Mouse (Mus musculus) frontal cortex, adult 2 months (tissue): ENCODE results near the gene Nme6. TPM values are rescaled to one million over a fixed set of nuclear protein-coding genes. Genes with fewer than 3 reads are reported as not detected.
"Not testable (repeated sequence)": the region's sequence is repeated elsewhere in the genome, so short reads cannot be mapped to it uniquely, and the experiment has no call there.

ENCODE experiments used
- DNase-seq, 2 experiments: peaks; one replicate each; pipeline ENCODE4 v3.0.0; 2022; ENCODE audit warnings: low spot score in 1 of 2; ENCODE audit errors: extremely low spot score in 1 of 2
- polyA plus RNA-seq: library from polyadenylated mRNA; depleted of rRNA; stranded (reverse); fragments of >200 nt; gene quantifications from 2 replicates; pipeline ENCODE4 v1.2.3, GENCODE M21; 2012; rRNA removed

Nme6 gene
- 15.3 and 16.1 TPM in 2 replicates for polyA plus RNA-seq

DNA sequence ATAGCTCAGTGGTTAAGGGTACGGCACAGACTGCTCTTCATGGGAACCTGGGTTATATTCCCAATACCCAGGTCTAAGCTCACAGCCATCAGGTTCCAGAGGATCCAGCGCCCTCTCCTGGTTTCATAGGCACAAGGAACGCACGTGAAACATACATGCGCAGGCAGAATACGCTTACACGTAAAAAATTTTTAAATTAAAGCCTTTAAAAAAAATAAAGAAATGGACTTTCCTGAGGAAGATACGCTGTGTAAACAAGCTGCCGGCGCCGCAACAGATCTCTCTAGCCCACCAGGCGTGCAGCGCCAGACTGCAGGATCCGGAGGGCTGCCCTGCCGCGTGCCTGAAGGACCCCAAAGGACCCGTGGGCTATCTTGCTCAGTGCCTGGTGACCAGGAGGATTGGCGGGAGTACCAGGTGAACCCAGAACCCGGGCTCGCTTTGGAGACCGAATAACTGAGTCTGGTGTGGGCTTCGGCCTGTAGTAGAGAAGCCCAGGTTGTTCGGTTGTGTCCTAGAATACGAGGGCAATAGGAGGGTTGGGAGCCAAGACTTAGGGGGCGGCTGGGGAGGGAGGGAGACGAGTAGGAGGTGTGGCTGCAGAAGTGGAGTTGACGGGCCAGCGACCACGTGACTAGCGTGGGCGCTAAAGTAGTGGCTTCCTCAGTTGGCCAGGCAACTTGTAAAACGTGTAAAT is at the start of gene Nme6:
Gene Nme6 (plus strand): TSS at position 359 of the 697 bp plus-strand sequence.
- DNase-seq: peak; percentile 51 to 87

DNA sequence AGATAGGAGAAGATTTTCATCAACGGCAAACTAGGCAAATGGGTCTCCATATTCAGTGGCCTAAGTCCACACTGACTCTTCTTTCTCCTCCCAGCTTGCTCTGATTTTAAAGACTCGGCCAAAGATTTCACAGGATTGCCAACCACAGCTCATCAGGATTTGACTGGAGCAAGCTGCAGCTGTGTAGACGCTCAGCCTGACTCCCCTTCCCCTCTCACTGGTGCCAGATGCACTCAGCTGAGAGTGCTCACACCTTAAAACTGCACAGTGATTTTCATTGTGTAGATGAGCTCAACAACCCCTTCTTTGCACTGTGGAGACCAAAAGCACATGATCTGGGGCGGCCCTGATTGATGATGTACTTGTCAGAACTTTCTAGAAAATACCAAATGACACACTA is 42.0 kb upstream of the Nme6 start, which contains the start of gene Fbxw27:
Gene Fbxw27 (minus strand): TSS at position 101 of the 400 bp plus-strand sequence.
- not testable (repeated sequence) for DNase-seq

DNA sequence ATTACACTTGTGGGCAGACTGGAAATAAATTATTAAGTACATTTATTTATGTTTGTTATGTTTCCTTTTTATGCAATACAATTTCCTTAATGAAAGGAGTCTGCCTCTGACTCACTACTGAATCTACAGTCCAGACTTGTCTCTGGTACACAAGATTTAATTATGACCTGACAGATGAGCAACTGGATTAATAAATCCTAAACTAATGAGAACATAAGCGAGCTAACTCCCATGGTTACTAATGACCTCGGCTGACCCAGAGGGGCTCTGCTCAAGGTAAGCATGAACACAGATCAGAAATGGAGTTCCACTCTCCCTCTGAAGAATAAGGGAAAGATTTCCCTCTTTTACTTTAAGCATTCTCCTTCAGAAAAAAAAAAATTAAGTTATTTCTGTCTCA is 37.3 kb upstream of the Nme6 start:
- no peak for DNase-seq

DNA sequence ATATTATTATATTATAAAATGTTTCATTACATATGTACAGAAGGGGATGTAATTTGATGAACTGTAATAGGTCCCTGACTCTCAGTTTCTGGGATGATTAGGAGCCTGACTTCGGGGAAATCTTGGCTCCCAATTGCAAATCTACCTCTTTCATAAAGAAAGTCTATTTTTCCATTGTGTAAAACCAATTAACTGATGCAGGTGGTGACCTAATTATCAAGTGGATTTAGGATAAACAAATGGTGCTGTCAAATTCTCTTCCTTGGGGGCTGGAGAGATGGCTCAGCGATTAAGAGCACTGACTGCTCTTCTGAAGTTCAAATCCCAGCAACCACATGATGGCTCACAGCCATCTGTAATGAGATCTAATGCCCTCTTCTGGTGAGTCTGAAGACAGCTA is 36.7 kb upstream of the Nme6 start:
- DNase-seq: no peak

DNA sequence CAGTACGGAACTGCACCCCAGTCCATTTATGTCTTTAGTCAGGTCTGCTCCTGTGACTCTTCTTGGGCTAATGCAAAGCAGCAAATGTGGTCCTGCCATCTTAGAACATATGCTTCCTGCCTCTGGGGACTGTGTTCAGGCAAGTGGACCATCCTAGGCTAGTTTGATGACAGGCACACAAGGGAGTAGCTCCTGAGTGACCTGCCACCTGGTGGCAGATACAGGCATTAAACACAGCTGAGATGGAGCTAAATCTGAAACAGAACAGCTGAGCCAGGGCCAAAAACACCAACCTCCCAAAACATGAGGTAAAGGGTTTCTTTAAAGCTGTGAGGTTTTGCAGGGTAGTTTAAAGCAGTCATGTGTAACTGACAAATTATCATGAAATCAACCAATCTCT is 34.5 kb upstream of the Nme6 start:
- peak in 1 of 2 experiments; percentile 12 for DNase-seq

DNA sequence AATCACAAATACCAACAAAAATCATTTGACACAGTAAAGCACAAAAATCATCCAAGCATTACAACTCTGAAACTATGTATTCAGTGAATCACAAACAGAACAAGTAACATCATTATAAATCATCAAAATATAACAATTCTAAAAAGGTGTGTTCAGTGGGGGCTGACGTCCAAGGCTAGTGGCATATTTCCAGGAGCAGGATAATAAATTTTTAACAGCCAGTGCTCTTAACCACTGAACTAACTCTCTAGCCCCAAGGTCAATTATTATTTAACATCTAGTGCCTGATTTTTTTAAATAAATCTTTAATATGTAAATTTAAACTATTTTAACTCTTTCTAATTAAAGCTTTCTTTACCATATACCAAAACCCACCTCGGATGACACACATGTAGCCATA is 27.0 kb upstream of the Nme6 start:
- not testable (repeated sequence) for DNase-seq

DNA sequence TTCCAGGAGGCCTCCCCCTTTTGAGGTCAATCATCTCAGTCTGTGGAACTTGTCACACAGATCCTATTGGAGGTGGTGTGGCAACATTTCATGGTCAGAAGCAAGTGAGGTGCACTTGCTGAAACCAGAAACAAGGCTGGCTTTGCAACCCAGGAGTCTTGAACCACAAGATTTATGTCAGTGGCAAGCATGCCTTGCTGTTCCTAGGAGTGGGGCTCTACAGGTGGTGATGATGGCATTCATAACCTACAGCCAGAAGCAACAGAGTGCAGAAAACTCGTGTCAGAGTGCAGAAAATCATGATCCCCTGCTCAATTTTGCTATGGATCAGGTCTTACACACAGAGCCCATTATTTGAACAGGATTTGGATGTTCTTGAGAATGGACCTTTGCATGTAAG is 26.3 kb upstream of the Nme6 start:
- DNase-seq: no peak

DNA sequence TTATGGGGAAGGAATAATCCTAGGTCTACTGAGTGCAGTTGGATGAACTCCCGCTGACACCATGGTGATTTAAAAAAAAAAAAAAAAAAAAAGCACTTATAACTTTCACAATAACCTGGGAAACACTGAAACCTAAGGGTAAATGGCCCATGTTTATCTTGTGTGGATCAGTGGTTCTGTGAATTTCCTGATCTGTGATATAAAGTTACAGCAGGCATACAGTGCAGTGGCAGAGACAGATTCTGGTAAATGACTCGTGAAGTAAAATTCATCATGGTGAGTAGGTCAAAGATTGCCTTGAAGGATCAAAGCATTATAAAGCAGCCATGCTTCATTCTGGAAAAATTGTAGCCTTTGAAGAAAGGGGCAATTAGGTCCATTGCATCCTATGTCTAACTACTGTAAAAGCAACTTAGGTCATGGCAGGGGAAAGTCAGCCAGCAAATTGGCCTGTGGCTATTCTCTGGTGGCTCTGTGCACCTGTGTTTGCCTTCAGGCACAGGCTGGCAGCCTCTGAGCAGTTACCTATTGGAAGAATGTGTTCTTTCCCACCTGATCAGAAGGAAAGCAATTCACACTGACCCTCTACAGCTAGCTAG is 25.8 kb upstream of the Nme6 start:
- no peak for DNase-seq

DNA sequence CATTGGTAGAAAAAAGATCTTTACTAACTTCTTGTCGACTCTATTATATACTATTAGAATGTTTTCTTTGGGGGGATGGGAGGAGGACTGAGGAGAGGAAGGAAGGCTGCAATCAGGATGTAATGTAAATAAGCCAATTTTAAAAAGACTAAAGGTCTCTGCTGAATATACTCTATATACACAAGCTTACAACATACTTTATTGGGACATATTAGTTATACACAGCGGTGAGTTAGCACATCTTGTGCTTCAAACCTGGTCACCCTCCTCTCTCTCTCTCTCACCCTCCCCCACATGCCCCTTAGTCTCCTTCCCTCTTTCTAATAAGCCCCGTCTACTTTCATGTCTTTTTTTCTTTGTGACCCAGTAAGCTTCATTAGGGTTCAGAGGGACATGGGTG is 24.7 kb upstream of the Nme6 start:
- DNase-seq: no peak

DNA sequence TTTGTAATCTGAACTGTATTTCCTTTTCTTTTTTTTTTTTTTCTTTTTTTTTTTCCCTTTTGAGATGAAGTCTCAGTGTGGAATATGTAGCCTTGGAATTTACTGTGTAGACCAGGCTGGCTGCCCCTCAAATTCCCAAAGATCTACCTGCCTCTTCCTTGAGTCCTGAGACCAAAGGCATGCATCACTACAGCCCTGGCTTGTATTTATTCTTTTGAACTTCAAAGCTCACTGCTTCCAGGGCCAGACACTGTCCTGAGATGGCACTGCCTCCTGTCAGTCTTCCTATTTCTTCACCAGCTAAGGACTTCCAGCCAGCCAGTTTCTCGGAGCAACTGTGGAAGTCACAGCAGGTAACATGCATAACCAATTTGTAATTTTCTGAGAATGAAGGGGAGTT is 20.6 kb upstream of the Nme6 start, which contains the start of gene Spink8:
Gene Spink8 (plus strand): TSS at position 301 of the 400 bp plus-strand sequence.
- DNase-seq: no peak

DNA sequence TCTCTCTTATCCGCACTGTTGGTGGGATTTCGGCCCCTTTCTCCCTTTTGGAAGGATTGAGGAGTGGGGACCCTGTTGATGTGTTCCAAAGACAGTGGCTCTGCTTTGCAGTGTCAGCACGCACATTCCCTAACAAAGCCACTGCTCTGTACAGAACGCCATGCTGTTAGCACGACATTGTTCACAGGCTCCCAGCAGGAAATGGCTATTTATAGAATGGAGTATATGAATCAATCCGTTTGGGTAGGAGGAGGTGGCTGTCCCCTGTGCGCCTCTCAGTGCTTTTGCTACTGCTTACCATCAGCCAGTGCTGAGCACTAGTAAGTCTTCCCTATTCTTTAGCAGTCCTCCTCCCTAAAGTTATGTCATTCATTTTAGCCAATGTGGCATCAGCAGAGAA is 19.1 kb upstream of the Nme6 start:
- peak in 1 of 2 experiments; percentile 32 for DNase-seq

DNA sequence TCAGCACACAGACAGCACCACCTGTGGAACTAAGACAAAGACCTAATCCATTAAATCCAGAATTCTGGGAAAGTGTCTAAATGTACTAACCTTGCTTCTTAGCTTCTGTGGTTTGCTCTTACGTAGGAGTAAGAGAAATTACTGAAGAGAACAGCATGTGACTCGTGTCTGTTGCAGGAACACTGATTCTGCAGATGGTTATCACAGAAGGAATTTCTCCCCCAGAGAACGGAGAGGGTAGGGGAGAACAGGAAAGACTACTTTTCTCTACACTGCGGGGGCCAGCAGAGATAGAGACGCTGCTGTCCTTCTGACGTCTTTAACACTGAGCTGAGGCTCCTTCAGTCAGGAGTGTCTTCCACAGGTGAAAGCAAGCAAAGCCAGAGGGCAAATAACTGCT is 16.2 kb upstream of the Nme6 start:
- DNase-seq: peak; percentile 1 to 27

DNA sequence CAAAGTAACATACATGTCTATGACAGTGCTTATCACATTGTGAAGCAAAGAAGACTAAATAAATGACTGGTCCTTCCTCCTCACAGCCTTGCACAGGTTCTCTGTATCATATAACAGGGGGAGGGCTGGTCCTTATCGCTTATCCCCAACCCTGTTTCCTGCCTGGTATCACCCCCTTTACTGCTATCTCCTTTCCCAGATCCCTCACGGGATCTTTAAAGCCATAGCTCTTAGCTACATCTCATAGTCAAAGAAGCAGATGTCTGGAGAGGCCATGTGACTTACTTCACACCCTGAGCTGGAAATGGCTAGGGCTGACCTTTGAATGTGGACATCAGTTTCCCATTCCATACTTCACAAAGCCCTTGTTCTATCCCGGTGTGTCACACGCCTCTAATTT is 6.8 kb upstream of the Nme6 start:
- no peak for DNase-seq

DNA sequence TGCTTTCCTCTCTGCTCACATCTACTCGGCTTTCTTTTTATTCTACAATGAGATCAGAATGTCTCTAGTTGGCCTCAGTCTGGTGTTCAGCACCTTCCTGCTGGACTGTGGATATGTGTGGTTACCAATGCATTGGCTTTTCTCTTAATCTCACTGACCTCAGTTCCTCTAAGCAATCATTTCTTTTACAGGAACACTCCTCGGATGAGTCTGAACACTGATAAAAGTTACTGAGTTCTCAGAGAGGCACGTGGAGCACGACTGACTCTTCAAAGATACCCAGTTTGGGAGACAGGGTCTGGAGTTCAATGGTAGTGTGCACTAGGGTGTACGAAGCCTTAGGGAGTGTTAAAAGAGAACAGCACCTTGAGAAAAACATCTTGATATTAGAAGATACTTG is 6.4 kb upstream of the Nme6 start:
- no peak for DNase-seq

DNA sequence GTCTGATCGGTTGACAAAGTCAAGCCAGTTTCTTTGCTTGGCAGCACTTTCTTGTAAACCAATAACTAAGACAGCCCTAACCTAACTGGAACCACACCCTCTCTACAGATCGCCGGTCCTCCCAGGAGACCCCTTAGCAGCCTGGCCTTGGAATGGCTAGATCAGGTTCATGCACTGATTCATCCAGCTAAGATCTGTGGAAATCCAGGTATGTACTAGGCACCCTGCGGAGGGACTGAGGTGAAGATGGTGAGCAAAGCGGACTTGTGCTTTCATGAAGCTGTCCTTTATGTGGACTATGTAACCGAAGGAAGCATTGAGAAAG is 501 bp downstream of the Nme6 start:
- no peak for DNase-seq

DNA sequence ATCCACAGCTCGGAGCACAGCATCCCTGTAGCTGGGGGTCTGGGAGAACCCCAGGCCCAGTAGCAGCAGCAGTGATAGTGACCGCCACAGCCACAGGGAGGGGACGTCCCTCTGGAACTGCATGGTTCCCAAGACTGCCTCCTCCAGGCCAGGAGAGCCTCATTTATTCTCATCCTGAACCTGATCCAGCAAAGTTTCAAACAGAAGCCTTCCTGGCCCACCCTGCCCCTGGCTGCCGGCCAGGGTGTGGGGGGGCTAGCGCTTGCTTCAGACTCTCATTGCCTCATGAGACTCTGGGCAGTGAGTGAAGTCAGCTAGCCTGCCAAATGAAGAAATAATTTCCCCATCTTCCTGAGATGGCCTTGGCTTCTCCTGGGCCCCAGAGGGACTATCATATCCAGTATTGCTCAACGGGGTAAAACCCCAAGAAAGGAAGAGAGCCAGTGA is 16.8 kb downstream of the Nme6 start, which contains the start of gene Camp:
Gene Camp (minus strand): TSS at position 306 of the 447 bp plus-strand sequence.
- DNase-seq: no peak

DNA sequence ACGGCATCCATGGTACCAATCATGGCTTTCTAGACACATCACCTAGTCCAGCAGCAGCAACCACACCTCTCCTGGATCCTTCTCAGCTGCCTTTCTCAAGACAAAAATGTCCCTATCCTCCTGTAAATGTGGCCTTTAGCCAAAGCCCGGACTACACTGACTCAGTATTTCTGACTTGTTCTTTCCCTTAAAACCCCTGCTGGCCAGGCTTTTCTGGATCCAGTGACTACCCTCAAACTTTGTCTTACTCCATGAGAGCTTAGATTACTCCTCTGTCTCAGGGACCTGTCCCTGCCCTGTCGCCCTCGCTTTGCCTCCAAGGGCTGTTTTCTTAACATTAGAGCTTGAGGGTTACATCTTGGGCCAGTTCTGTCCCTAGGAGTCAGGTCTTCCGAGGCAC is 17.6 kb downstream of the Nme6 start:
- DNase-seq: no peak

DNA sequence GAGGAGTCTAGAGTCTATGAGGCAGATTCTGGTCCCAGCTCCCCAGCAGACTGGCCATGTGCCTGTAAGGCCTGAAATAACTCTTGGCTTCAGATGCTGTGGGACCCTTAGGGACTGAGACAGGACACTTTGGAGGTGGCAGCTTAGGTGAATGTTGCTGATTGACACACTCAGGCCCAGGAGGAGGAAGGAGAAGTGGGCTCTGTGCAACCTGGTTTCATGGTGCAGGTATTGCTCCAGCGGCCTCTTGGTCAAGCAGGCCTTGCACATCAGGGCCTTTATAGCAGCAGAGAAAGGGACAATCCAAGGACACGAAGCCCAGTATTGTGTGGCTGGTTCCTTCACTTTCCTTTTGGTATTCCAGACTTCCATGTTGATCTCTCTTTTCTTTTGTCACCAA is 21.8 kb downstream of the Nme6 start:
- DNase-seq: no peak

DNA sequence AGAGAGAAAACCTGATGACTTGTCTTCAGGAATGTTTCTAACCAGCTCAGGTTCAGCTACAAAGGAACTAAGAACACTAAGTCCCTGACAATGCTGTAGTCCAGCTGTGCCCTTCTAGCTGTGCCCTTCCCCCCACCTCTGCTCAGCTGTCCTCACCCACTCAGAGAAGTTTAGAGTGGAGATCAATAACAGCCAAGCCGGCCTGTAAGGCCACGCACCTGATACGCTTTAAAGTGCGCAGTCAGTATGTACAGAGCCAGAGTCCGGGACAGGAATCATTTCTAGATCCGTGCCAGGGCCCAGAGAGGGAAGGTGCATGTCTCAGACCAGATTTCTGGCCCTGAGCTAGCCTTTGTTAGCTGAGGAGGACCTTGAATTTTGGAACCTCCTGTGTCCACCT is 23.4 kb downstream of the Nme6 start:
- no peak for DNase-seq

DNA sequence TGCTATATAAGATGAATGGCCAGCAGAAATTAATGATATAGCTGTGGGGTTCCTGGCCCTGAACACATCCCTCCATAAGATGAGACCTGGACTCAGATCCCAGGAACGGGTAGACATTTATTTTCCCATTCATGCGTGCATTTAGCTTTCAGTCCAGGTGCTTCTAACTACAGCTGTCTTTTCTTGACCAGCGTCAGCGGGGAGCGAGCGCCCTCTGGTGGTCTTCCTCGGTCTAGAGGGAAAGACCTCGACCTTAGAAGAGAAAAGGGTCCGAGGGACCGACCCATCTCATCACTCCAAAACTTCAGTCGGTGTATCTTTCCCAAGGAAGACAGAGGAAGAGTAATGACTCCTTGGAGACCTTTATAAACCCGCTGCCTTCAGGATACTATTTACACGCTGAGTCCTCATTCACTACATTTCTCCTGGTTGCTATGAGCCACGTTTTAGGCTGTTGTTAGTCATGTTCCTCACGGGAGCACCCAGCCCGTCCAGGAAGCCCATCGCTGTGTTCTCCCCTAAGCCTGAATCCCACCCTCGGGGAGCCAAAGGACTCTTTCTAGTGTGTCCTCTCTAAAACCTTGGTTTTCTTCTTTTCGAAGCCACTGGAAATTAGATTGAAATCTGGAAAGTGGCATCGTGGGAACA is 30.0 kb downstream of the Nme6 start:
- DNase-seq: peak; percentile 13 to 88

DNA sequence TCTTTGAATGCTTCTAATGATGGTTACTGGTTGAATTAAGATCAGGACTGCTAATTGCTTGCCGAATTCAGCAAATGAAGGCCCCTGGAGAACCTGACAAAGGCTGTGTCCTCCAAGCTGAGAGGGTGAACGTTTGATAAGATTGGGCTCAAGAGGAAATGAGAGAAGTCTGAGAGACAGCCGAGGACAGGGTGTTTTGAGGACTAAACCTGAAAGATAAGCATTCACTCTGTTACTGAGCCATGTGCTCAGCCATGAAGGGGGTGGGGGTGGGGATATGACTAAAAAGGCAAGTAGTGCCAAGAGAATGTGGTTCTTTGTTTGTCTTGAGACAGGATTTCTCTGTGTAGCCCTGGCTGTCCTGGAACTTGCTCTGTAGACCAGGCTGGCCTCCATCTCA is 30.5 kb downstream of the Nme6 start:
- no peak for DNase-seq

DNA sequence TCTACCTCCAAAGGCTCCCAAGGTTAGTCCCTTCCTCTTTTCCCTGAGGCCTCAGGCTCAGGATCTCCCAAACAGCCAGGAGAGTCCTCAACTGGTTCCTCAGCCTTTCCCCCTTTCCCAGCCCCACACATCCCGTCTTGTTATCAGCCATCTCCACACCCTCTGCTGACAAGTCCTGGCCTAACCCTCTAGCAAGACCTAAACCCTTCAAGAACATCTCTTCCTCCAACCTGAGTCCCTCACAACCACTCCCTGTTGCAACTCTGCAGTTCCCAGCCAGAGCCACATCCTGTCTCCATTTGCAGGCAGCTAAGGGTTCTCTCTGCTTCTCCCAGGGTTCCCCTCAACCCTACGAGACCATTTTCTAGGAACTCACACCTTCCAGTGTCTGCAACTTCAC is 33.7 kb downstream of the Nme6 start:
- no peak for DNase-seq
